Mouse (Mus musculus) adrenal gland, postnatal 25 days (tissue): ENCODE results near the gene Chst3. TPM values are rescaled to one million over a fixed set of nuclear protein-coding genes. Genes with fewer than 3 reads are reported as not detected.
"Not testable (repeated sequence)": the region's sequence is repeated elsewhere in the genome, so short reads cannot be mapped to it uniquely, and the experiment has no call there.

Experiments used
- DNase-seq: peaks from one replicate; pipeline ENCODE4 v3.0.0; 2021; ENCODE audit warnings: mixed read lengths
- total RNA-seq: library from RNA; stranded (reverse); gene quantifications from 2 replicates; pipeline ENCODE4 v1.2.3, GENCODE M21; 2021

Gene Chst3
- total RNA-seq, 1 experiment from 2014 or later, result 0.85 TPM

DNA sequence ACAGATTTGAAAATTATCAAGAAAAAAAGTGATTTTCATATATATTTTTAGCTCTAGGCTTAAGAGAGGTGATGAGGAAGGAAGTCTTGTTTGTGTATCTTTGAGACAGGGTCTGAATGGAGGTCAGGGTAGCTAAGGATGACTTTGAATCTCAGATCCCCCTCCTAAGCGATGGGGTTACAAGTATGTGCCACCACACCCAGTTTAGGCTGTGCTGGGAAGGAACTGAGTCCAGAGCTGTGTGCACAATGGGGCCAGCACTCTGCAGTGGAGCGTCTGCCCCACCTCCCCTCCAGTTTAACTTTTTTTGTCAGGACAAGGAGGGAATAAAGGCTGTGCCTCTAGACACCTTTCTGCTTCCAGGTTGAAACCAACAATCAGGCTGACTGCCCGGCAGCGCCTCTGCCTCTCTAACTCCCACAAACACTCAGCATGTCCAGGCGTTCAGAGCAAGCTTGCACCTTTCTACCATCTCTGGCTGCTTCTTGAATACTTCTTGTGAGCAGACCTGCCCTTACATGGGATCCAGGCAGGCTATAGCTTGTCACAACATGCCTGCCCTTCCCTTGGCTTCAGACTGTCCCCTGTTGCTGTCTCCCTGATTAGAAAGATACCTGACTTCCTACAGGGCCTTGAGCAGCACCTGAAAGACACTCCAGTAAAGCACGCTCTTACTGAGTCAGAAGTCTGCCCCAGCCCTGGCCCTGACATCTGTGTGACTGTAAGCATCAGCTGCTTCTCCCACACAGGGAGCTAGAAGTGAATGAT lies 11.4 kb upstream of the Chst3 start:
- no peak for DNase-seq

DNA sequence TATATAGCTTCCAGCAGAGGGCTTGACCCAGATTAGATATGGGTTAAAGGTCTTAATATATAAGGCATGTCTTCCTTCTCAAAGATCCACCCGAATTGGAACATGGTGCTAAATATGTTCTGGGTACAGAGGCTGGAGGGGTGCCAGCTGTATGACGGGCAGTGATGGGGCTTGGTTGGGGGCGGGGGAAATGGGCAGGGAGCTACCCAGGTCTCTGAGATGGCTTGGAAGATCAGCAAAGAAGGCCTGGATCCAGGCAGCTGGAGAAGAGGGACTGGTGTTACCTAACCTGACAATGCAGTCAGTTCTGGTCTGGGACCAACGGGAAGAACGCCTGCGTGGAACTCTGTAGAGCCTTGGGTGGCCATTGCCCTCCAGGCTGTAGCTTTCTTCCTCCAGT lies 10.1 kb upstream of the Chst3 start:
- no peak for DNase-seq

GRCm38 (mm10) chr10:60227666-60228065 lies 8.6 kb upstream of the Chst3 start:
- no peak for DNase-seq

DNA sequence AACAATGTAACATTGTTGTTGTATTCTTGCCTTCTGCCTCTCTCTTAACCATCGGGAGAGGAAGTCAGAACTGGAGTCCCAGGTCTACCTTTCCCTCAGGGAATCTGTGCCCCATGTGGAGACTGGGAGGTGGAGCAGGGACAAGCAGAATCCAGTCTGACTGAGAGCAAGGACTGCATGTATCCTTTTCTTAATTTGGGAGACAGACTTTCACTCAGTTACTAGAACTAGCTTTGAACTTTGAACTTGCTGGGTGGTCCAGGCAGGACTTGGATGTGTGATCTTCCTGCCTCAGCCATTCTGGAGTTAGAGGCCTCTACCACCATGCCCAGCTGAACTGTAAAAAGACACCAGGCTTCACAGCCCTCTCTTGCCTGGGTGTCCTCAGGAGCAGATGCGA lies 5.5 kb upstream of the Chst3 start:
- DNase-seq, result no peak

DNA sequence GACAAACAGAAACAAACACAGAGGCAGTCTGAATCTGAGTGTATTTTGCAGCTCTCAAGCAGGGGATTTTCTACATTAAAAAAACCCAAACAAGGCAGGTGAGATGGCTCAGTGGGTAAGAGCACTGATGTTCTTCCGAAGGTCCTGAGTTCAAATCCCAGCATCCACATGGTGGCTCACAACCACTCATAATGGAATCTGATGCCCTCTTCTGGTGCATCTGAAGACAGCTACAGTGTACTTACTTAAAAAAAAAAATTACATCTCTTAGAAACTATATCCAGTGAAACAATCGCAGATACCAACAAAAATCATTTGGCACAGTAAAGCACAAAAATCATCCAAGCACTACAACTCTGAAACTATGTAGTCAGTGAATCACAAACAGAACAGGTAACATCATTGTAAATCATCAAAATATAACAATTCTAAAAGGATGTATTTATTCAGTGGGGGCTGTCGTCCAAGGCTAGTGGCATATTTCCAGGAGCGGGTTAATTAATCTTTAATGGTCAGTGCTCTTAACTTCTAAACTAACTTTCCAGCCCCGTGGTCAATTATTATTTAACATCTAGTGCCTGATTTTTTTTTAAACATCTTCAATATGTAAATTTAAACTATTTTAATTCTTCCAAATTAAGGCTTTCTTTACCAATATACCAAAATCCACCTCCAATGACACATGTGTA lies 2.7 kb upstream of the Chst3 start:
- not testable (repeated sequence) for DNase-seq

DNA sequence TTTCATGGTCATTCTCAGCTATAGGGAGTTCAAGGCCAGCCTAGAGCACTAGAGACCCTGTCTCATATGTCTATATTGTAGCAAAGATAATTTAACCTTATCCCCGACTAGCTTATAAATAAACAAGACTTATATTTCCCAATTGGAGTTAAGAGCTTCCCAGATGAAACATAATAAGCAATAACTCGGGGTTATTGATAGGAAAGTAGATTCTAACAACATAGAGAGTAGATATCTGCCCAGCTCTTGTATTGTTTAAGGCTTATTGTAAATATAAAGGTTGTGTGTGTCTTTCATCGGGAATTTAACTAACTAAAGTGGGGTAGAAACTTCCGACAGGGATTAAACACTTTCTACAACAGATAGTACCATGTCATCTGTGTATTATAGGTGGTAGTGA lies 1.5 kb upstream of the Chst3 start:
- DNase-seq, result no peak

- DNase-seq, result no peak
Measured at GRCm38 (mm10) chr10:60220042-60220523, 1.0 kb upstream of the Chst3 start.

DNA sequence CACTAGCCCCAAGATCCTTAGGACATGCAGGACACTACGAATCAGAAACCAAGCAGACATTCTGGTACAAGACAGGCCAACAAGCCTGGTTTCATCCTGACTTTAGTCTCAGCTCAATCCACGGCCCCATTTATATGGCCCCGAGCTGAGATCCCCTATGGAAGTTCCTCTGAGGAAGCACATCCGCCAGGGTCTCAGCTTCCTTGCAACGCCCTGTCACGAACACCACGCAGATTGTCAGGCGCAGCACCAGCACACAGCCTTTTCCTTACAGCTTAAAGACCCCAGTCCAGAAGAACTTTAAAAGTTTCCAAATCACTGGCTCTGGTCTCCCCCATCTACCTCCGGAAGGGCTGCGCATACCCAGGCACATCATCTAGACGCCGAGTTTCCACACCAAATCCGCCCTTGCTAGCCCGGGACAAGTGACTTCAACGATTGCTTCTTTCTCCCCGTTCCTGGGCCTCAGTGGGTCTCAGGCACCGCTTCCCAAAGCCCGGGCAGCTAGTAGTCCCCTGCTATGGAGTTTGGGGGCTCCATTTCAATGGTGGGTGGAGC lies 948 bp downstream of the Chst3 start:
- DNase-seq, result no peak

DNA sequence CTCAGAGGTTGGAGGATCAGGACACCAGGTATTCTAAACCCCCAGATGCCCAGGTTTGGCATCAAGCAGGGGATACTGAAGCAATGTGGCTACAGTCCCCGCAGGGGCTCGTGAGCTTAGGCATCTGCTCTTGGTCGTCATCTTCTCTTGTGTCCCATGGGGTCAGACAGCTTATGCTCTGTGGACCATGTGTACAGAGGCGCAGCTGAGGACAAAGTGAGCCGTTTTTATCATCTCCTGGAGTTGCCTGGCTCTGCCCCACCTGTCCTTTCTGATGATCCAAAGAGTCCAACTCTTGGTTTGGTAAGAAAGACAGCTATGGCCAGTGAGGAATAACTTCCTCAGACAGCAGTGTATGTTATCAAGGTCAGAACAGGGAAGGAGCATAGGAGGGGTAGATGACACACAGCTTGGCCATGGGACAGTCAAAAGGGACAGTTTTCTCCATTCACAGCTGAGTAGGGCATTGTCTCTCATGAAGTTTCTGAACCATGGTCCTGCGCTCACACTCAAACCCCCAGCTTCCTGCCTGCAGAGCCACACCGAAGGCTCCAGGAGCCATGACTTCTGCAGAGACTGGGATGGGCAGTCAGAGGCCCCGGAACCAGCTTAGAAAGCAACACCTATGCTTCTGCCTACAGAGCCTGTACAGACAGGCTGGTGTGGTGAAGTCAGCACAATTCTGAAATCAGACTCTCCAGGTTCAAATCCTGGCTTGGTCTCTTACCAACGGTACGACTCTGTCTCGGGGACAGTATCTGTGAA lies 2.5 kb downstream of the Chst3 start:
- no peak for DNase-seq

DNA sequence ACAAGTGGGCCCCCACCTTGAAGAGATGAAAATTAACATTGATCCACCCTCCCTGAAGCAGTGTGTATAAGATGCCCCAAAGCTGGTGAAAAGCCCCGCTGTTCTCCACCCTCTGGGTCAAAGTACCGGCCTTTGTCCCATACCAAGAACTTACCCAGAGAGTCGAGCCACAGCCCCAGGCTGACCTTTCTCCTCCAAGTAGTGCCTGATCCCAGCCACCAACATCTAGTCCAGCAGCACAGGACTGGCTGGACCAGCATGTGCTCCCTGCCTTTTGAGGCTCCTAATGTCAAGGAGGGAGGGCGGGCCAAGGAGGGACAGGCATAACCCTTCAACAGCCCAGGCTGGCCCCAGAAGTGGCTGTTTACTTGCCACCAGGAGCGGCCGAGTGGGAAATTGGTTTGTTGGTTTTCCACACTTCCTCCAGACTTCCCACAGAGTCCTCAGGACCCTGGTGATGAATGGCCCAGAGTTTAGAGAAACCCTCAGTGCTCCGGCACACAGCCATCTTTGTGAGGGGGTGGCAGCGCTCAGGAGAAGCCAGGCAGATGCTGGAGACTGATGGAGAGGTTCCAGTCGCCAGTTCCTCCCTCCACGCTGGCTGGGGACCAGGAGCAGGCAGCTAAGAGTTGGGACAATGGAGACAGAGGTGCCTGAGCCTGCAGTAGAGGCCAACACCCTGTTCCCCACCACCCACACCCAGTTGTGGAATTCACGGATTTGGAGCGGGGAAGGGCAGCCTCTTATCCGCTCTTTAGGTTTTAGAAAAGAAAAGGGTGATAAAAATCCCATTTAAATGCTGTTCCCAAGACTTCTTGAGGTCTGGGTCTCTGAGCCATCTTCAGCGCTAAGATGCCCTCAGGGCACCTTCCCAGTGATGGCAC lies 3.7 kb downstream of the Chst3 start:
- DNase-seq, result no peak

DNA sequence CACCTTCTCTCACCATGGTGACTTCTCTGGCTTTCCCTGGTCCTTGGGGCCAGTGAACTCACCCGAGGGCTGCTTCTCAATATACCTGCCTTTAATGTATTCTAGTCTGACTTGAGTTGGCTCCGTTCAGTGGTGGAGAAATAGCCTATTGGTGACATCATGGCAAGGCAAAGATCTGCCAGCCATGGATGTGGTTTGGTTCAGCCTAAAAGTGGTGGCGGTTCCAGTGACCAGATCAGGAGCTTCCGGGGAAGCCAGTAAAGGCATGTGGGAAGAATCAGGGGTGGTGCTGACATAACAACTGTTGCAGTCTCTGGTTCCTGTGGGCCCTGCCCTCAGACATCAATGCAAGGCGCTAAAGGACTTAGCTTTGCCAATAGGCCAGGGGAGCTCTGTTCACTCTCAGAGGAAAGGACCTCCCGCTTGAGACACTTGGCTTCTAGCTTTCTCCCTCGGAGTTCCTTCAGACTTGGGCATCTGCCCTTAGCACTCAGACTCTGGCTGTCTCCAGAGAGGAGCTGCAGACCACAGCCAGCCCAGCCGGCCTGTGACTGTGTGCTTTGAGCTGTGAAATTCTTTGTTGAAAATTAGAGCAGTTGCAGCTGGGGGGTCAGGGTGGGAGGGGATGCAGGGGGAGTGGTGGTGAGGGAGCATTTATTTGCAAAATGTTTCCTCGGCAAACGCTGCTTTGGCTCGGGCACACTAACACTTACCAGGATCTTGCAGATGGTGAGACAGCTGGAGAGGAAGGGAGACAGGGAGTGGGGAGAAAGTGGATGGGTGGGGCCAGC lies 6.3 kb downstream of the Chst3 start:
- no peak for DNase-seq

DNA sequence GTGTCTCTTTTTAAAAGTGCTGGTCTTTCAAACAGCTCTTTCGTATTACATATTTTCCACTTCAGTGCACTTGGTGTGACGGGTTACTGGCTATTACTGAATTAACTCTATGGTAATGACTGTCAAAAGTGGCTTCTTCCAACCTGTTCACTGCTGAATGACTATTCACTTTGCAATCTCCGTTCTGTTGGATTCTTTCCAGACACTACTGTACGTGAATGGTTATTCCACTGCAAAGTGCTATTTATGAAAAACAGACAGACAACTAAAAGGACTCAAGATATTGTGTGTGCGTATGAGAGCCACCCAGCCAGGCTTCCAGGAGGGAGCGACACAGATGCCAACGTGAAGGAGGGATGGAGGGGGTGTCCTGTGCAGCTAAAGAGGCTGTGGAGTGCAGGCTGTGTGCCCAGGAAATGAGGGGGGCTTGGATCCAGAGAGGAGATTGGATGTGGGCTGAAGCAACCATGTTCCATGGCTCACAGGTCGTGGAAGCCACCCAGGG lies 7.5 kb downstream of the Chst3 start:
- DNase-seq, result no peak

- no peak for DNase-seq
Measured at GRCm38 (mm10) chr10:60210468-60210867, 8.6 kb downstream of the Chst3 start.

DNA sequence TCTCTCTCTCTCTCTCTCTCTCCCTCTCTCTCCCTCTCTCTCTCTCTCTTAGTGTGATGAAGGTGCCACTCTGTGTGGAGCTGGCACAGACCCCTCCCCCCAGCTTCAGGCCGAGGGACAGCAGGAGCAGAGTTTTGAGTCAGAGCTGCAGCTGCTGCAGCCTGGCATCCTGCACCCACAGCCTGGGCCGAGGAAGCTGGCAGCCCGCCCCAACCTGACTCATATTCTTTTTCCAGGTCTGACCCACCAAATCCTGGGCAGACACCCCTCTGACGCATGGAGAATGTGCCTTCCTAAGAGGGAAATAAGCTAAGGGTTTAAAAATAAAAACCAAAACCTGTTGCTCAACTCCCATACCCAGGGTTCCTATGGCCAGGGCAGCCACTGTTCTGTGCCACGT lies 9.8 kb downstream of the Chst3 start:
- DNase-seq, result peak; percentile 93

DNA sequence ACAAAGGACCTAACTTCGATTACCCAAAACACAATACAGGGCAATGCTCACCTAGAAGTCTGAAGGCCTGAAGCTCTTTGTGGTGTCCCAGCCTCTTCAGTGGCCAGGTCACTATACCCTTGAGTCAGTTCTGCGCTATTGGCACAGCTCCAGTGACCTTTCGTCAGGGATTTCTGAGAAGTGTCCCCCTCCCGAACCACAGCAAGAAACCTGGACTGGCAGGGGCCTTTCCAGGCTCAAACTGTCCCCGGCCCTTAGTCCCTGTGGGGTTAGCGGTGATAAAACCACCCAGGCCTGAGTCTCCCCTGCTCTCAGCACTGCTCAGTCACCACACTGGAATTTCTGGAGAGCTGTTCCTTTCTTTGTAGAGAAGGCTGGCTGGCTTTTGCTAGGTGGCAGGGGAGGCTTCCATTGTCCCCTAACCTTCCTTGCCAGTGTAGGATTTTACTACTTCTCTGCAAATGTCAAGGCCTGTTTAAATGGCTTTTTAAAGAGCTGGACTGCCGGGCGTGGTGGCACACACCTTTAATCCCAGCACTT lies 11.8 kb downstream of the Chst3 start:
- DNase-seq, result peak; percentile 34

- DNase-seq, result no peak
Measured at GRCm38 (mm10) chr10:60205601-60206241, 13.3 kb downstream of the Chst3 start.

DNA sequence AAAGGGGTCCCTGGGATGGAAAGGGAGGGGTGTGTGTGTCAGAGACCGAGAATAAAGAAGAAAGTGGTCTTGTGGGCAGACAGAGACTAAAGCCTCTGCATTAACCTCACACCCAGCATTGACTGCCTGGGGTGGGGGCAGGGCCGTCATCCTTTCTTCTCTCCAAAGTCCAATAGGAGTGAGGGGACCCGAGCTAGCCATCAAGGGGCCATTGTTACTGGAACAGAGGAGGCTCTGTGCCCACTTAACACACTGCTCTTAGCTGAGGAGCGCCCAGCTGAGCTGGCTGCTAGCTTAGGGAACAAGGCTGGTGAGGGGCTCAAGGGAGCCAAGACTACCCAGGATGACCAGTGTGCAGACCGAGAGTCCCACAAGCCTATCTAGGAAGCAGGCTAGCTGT lies 16.3 kb downstream of the Chst3 start:
- DNase-seq, result no peak

GRCm38 (mm10) chr10:60200996-60201395 lies 18.1 kb downstream of the Chst3 start:
- DNase-seq, result no peak

DNA sequence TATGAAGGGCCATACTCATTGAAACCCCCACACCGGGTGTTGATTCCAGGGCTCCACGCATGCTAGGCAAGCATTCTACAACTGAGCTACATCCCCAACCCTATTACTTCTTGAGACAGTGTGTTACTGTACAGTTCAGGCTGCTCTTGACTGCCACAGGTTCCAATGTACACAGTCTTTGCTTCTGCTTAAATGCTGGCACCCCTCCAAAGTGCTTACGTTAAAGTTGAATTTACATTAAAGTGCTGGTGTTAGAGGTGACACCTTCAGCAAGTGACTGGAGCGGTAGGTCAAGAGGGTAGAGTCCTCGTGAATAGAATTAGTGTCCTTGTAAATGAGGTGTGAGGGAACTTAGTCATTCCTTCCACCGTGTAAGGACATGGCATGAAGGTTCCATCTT lies 19.7 kb downstream of the Chst3 start:
- no peak for DNase-seq

GRCm38 (mm10) chr10:60197406-60197821 lies 21.6 kb downstream of the Chst3 start:
- DNase-seq, result no peak
